Mouse (Mus musculus): ENCODE data around the gene Prkar1b. TPM values are rescaled to one million over a fixed set of nuclear protein-coding genes. Genes with fewer than 3 reads are reported as not detected.

Prkar1b gene
- polyA plus RNA-seq, 1 experiment from 2014 or later: 19.5 TPM

GRCm38 (mm10) chr5:138971405-138971804 lies 178.4 kb downstream of the Prkar1b start:
- H3K4me1 ChIP-seq (ENCODE audit: control insufficient read depth, insufficient read depth, low read length): peaks cover 11% of the 10 kb centered on the region
- H3K9ac ChIP-seq (replicated peaks; ENCODE audit: low read depth, low read length): no peak overlapping the region
- H3K27me3 ChIP-seq (ENCODE audit: control insufficient read depth, insufficient read depth, low read length): no peaks in the 10 kb centered on the region
- no peak for ATAC-seq (ENCODE audit: insufficient number of reproducible peaks, insufficient read depth, low FRiP score, low read depth)
- WGBS: 76% methylated on average over 9 of the region's 9 CpGs
- H3K27ac ChIP-seq (ENCODE audit: low read length): no peak overlapping the region
- H3K9me3 ChIP-seq (ENCODE audit: control insufficient read depth, low read depth, low read length): no peaks in the 10 kb centered on the region
- H3K36me3 ChIP-seq (ENCODE audit: control insufficient read depth, insufficient read depth, low read length): peaks cover 4% of the 10 kb centered on the region; the same call in 1 of the 2 replicates
- H3K4me2 ChIP-seq (replicated peaks; ENCODE audit: low read depth, low read length): no peak overlapping the region
- H3K4me3 ChIP-seq (ENCODE audit: low read depth, low read length): no peak overlapping the region

DNA sequence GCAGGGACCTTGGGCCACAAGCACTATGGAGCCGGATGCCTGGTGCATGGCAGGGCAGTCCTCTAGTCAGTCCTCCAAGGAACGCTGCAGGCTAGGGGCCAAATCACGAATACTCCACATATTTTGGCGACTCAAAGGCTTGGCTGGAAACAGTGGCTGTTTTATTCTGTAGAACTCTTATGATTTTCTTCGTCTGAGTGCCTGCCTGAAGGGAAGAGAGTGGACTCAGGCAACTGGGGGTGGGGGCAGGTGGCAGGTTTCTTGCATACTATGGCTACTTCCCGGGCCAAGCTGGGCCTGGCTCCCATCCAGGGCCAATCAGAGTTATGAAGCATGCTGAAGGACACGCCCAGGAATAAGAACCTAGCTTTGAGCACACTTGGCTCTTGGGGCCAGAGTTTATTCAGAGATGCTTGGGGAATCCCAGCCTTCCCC lies 179.7 kb downstream of the Prkar1b start:
- no peak overlapping the region for H3K27ac ChIP-seq (ENCODE audit: low read length)
- 40% methylated on average over 7 of the region's 7 CpGs for WGBS
- H3K9ac ChIP-seq (replicated peaks; ENCODE audit: low read depth, low read length): no peak overlapping the region
- no peak overlapping the region for H3K4me2 ChIP-seq (replicated peaks; ENCODE audit: low read depth, low read length)
- no peaks in the 10 kb centered on the region for H3K27me3 ChIP-seq (ENCODE audit: control insufficient read depth, insufficient read depth, low read length)
- no peak for ATAC-seq (ENCODE audit: insufficient number of reproducible peaks, insufficient read depth, low FRiP score, low read depth)
- H3K4me3 ChIP-seq (ENCODE audit: low read depth, low read length): no peak overlapping the region
- peaks cover 24% of the 10 kb centered on the region for H3K4me1 ChIP-seq (ENCODE audit: control insufficient read depth, insufficient read depth, low read length)
- no peaks in the 10 kb centered on the region for H3K9me3 ChIP-seq (ENCODE audit: control insufficient read depth, low read depth, low read length)
- H3K36me3 ChIP-seq (ENCODE audit: control insufficient read depth, insufficient read depth, low read length): no peaks in the 10 kb centered on the region

Other genes with a start within 250 kb of the Prkar1b start
- 61.2 and 66.6 TPM in 2 replicates for gene Pdgfa, start 152.6 kb downstream of the Prkar1b start, polyA plus RNA-seq (2014; fragmentation: Nextera tagmentation; extraction: Ambion mirVana)
- gene Dnaaf5, start 222 bp upstream of the Prkar1b start, polyA plus RNA-seq (2014; fragmentation: Nextera tagmentation; extraction: Ambion mirVana): 6.4 TPM in 2 replicates
- 60.2 and 66.6 TPM in 2 replicates for gene Sun1, start 50.6 kb upstream of the Prkar1b start, polyA plus RNA-seq (2014; fragmentation: Nextera tagmentation; extraction: Ambion mirVana)
- gene Get4, start 102.3 kb upstream of the Prkar1b start, polyA plus RNA-seq (2014; fragmentation: Nextera tagmentation; extraction: Ambion mirVana): 149 and 151 TPM in 2 replicates
- gene Adap1, start 175.6 kb upstream of the Prkar1b start, polyA plus RNA-seq (2014; fragmentation: Nextera tagmentation; extraction: Ambion mirVana): 2.2 and 2.3 TPM in 2 replicates
- gene Cox19, start 201.4 kb upstream of the Prkar1b start, polyA plus RNA-seq (2014; fragmentation: Nextera tagmentation; extraction: Ambion mirVana): 105 and 120 TPM in 2 replicates
- 6.3 and 6.8 TPM in 2 replicates for gene Cyp2w1, start 202.6 kb upstream of the Prkar1b start, polyA plus RNA-seq (2014; fragmentation: Nextera tagmentation; extraction: Ambion mirVana)
- gene Gpr146, start 227.7 kb upstream of the Prkar1b start, polyA plus RNA-seq (2014; fragmentation: Nextera tagmentation; extraction: Ambion mirVana): 1.3 and 1.5 TPM in 2 replicates